Mouse (Mus musculus): ENCODE results near the gene Map1a. TPM values are rescaled to one million over a fixed set of nuclear protein-coding genes. Genes with fewer than 3 reads are reported as not detected.

Gene Map1a
- 0.06 TPM in 1 of 2 replicates, not detected in the other for total RNA-seq (2017)

DNA sequence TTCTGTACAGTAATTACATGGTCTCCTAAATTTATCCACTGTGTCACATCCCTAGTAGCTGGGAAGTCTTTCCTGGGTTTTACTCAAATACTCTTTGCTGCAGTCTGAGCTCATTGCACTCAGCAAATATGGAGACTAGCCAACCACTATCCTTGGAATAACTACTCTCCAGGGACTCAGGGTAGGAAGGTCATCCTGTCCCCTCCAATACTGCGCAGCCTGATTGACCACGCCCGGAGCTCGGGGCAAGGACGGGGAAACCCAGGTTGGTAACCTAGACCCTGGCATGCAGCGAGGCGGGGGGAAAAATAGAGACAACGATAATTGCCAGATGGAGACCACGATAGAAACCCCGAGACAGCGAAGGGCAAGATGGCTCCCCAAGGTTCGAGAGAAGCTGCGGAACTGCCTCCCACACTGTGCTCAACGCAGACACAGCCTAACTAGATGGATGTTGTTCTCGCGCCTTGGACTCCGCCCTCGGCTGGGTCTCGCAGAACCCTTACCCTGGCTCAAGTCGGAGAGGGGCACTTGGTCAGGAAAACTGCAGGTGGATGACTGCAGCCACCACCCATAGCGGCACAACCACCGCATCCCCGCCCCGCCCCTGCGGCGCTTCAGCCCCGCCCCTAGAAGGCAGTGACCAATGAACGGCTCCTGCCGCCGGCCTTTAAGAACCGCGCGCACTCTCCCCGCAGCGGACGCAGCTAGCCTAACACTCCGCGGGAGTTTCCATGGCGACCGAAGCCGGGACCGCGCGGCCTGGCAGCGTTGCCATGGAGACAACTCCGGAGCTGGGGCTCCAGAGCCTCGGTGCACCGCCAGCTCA lies at the start of gene Map1a:
Gene Map1a (plus strand): TSS at position 700 of the 829 bp plus-strand sequence.
- ATAC-seq (replicated peaks in 1 of 2; ENCODE audit: insufficient read depth in 1 of 2, low FRiP score in 2 of 2, low TSS enrichment in 1 of 2, low read depth in 1 of 2, poor library complexity in 2 of 2, severe bottlenecking in 2 of 2) = peak; percentile 75 to 93

DNA sequence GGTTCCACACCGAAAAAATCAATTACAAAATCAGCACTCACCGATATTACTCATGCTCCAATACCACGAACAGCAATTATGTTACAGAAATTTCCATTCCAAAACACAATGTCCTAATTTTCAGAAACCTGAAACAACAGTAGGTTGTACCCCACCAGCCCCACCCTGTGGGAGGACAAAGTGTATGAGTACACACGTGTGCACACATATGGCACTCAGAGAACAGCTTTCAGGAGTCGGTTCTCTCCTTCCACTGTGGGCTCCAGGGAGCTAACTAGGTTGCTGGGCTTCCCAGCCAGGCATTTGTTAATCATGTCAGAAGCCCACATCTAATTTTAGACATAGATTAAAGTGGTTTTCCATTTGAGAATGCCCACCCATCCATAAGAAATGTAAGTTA lies 45.3 kb upstream of the Map1a start:
- ATAC-seq (replicated peaks in 1 of 2; ENCODE audit: insufficient read depth in 1 of 2, low FRiP score in 2 of 2, low TSS enrichment in 1 of 2, low read depth in 1 of 2, poor library complexity in 2 of 2, severe bottlenecking in 2 of 2) = no peak

DNA sequence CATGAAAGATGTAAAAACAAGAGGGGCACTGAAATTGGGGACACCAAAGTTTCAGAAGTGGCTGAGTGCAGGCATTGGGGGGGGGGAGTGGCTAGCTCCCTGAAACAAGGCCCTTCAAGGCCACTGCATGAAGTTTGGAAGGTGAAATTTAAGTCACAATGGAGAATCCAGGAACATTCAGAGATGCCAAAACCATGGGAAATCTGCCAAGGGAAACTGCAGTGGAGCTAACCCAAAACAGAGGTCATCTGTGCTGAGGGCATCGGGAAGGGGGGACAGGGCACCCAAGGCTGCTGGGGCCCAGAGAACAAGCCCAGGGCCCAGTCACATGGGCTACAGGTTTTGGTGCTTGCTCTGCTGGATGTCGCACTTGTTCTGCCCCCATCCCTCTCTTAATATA lies 39.6 kb upstream of the Map1a start:
- no peak for ATAC-seq (replicated peaks in 1 of 2; ENCODE audit: insufficient read depth in 1 of 2, low FRiP score in 2 of 2, low TSS enrichment in 1 of 2, low read depth in 1 of 2, poor library complexity in 2 of 2, severe bottlenecking in 2 of 2)

DNA sequence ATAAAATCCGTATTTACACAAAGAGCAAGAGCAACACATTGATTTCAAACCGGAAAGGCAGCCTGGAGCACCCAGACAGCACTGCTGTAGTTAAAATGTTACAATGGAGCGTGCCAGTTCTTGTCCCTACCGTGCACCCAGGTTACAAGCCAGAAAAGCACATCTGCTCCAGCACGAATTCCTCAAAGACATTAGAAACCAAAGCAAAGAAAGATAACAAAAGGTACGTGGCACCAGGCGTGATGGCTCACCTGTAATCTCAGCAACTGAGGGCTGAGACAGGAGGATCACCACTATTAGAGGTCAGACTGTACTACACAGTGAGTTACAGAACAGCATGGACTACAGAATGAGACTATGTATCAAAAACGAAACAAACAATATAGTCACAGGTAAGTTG lies 21.0 kb upstream of the Map1a start:
- ATAC-seq (replicated peaks in 1 of 2; ENCODE audit: insufficient read depth in 1 of 2, low FRiP score in 2 of 2, low TSS enrichment in 1 of 2, low read depth in 1 of 2, poor library complexity in 2 of 2, severe bottlenecking in 2 of 2) = no peak

DNA sequence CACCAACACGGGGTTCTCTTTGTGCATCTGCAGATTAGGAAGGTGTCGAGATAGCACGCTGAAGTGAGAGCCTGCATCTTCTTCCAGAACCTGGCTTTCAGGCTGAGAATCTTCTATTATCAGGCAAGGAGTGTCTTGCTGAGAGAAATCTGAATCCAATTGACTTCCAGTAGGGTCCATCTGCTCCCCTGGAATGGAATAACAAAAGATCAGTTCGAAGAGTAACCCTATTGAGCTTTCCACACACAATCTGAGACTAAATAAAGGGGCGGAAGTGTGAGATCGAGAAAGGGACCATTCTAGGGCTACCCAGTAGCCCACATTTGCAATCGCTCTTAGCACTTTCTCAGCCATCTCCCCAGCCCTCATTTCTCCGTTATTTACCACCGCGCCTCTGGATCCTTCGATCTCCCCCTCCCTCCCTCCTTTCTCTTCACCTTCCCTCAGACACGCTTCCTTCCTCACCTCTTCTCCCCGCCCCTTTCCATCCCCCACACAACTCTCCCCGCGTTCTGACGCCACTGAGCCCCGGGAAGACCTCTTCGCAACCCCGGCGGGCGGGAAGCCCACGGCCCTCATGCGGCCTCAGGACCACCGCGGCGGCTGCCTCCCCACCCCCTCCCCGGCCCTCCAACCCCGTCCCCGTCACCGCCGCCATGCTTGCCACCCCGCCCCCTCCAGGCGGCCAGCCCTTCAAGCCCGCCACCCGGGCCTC lies 18.7 kb upstream of the Map1a start:
- ATAC-seq (replicated peaks in 1 of 2; ENCODE audit: insufficient read depth in 1 of 2, low FRiP score in 2 of 2, low TSS enrichment in 1 of 2, low read depth in 1 of 2, poor library complexity in 2 of 2, severe bottlenecking in 2 of 2) = peak in 1 of 2 experiments; percentile 43; a peak in 2 of 4 replicates

DNA sequence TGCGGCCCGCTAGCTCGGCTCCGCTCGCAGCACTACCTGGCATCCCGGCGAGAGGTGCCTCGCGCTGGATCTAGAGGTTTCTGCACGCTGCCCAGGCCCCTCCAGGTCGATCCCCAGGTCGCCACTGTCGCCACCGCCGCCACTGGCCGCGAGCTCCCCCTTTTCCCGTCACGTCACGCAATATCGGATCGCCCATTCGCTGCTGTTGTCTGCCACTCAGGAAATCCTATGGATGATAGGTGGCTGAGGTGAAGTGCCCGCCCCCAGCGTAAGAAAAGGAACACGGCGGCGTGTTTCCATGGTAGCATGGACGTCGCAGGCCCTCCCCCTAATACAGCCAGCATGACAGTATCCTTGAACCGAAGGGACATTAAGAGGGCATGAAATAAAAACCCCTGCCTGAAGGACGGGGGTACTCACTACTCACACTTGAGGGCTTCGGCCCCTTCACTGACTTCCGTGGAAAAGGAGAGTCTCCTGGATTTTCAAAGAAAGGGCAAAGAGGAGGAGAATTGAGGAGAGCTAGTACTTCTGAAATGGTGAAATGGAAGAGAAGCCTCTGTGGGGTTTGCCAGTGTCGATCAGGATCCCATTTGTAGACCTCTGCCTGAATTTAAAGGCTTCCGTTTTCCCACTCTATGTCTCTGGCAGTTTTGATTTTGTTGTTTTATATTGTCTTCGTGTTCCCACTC lies 18.0 kb upstream of the Map1a start, which contains the start of gene Trp53bp1:
Gene Trp53bp1 (minus strand): TSS at position 172 of the 692 bp plus-strand sequence.
- peak; percentile 99 to 100 for ATAC-seq (replicated peaks in 1 of 2; ENCODE audit: insufficient read depth in 1 of 2, low FRiP score in 2 of 2, low TSS enrichment in 1 of 2, low read depth in 1 of 2, poor library complexity in 2 of 2, severe bottlenecking in 2 of 2)

DNA sequence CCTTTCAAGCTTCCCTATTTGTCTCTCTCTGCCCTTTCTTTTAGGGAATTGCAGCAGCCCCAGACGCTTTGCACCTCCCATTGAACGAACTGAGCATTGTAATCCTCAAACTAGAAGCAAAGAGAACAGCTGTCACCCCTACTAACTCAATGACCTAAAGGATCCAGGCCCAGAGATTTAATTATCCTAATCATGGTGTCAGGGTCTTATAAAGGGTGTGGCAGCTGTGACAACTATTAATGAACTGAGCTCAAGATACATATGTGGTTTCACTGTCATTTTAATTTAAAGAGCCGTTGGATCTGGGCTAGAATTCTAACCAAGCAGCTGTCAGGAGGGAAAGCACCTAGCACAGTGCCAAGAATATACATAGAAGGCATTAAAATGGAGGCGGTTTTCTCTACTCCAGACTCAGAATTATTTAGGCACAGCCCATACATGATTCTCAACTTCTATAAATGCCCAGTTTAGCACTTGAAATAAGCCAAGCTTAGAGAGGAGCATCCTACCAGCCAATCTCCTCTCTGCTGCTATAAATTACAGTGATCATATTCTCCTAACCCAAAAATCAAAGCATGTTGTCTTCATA lies 17.4 kb upstream of the Map1a start:
- ATAC-seq (replicated peaks in 1 of 2; ENCODE audit: insufficient read depth in 1 of 2, low FRiP score in 2 of 2, low TSS enrichment in 1 of 2, low read depth in 1 of 2, poor library complexity in 2 of 2, severe bottlenecking in 2 of 2) = no peak

DNA sequence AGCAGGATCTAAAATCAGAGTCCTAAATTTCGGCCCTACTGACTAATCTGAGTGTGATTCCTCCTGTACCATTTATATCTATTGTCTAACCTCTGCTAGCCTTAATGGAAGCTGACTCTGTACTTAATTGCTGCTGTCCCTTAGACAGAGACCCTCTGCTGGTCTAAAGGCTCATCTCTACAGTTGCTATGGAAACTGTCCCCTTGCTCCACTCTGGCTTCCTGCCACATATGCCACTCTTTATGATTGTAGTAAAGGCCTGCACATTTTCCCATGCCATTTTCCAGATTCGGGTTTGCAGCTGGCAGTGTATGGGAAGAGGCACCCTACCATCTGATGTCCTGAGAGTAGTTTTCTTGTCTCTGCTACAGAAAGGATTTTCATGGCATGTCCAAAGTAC lies 1.6 kb upstream of the Map1a start:
- no peak for ATAC-seq (replicated peaks in 1 of 2; ENCODE audit: insufficient read depth in 1 of 2, low FRiP score in 2 of 2, low TSS enrichment in 1 of 2, low read depth in 1 of 2, poor library complexity in 2 of 2, severe bottlenecking in 2 of 2)

DNA sequence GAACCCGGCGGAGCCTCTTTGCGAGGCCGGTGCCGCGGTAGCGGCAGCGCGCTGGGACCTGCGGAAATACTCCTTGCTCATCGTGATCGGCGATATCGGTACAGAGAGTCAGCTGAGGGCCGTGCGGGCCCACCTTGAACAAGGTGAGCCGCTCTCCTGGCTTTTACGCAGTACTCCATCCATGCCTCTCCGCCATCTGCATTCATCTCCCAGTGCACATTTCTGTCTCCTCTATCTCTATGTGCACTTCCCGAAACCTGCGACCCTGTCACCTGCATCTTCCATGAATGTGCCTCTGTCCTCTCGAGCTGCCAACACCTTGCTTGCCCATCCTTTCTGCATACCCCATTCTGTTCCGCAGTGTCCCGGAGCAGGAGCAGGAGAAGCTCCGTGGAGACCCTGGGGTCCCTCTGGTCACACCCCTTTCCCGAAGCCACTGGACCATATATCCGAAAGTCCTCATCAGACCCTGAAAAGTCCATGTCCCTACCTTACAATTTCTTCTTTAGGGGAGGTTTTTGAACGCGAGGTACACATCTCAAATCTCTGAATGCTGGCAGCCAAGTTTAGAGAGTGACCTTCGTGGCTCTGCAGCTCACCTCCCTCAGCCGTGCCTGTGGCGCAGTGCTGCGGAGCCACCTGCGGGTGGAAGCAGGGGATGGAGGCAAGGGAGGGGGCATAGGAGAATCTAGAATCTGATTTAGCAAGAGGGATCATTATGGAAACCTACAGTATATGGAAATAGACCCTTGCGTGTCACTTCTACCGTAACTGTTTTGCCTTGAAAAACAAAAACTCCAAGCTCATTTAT lies 535 bp downstream of the Map1a start:
- no peak for ATAC-seq (replicated peaks in 1 of 2; ENCODE audit: insufficient read depth in 1 of 2, low FRiP score in 2 of 2, low TSS enrichment in 1 of 2, low read depth in 1 of 2, poor library complexity in 2 of 2, severe bottlenecking in 2 of 2)

DNA sequence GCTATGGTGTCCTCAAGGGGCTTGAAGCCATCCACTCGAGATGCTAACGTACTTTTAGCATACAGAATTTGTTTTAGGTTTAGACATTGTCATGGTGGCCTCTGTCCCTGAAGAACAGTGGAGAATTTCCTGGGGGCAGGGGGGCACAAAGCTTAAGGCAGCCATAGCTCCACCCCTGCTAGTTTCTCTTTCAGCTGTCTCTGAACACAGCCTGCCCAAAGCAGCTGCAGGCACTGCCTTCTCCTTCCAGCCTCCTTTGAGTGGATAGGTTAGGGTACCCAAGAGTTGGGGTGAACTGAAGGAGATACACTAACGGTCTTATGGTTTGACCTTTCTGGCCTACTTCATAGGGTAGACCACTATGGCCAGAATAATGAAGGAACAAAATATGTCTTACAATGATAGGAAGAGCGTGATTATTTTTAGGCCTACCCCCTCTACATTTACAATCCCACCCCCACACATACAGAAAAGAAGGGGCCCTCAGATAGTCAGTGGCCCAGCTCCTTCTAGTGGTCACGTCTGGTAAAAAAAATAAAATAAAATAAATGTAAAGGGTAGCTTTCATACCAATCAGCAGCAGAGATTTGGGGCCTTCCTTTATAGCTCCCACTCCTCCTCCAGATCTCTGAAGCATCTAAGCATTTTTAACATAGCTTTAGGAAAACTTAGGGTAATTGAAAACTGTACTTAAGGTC lies 3.1 kb downstream of the Map1a start:
- ATAC-seq (replicated peaks in 1 of 2; ENCODE audit: insufficient read depth in 1 of 2, low FRiP score in 2 of 2, low TSS enrichment in 1 of 2, low read depth in 1 of 2, poor library complexity in 2 of 2, severe bottlenecking in 2 of 2) = no peak

DNA sequence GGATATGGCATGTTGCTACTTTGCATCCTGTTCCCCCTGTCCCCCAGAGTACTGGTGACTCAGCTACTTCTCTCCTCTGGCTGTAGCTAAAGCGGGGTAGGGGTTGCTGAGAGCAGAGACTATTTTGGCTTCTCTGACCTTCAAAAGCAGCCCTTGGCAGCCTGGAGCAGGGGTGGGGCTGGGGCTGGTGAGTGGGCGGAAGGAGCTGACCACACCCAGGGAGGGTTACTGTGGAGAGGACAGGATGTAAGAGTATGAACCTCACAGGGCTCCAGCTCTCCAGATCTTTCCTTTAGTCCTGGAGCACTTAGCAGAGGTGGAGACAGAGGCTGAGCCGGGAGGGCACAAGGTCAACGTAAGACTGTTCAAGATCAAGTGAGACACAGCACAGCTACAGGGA lies 4.8 kb downstream of the Map1a start:
- peak in 1 of 2 experiments; percentile 22; a peak in 2 of 4 replicates for ATAC-seq (replicated peaks in 1 of 2; ENCODE audit: insufficient read depth in 1 of 2, low FRiP score in 2 of 2, low TSS enrichment in 1 of 2, low read depth in 1 of 2, poor library complexity in 2 of 2, severe bottlenecking in 2 of 2)

DNA sequence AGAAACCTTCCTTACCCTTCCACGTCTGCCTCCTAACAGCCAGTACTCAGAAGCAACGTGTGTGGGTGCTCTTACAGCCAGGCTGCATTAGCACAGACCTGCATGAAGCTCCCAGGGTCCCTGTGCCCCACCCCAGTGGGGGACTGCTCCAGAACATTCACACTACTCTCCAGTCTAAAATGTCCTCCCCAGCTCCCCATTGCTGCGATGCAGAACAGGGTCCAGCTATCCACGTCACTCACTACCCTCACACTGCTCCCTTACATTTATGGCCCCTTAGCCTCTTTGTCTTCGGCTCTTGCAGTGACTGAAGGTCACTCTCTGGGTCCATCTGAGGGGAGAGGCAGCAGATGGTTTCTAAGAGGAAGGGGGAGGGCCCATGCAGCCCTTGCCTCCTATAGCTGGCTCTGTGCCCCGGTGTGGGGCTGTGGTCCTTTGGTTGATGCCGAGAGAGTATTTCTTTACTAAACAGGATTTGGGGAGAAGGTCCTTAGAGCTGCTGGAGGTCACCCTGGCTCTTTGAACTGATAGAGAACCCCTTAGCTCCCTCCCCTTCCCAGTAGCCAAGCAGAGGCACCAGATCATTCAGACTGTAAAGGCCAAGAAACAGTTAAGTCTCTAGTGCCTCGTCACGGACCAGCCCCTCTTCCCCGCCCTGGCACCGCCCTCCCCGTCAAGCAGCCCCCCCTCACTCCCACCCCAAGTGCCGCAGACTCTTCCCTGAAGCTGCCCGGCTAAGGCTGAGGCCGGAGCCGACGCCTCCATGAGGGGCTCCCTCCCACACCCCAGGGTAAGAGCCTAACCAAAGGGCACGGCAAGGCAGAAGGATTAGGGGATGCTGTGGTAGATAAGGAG lies 5.6 kb downstream of the Map1a start:
- no peak for ATAC-seq (replicated peaks in 1 of 2; ENCODE audit: insufficient read depth in 1 of 2, low FRiP score in 2 of 2, low TSS enrichment in 1 of 2, low read depth in 1 of 2, poor library complexity in 2 of 2, severe bottlenecking in 2 of 2)

DNA sequence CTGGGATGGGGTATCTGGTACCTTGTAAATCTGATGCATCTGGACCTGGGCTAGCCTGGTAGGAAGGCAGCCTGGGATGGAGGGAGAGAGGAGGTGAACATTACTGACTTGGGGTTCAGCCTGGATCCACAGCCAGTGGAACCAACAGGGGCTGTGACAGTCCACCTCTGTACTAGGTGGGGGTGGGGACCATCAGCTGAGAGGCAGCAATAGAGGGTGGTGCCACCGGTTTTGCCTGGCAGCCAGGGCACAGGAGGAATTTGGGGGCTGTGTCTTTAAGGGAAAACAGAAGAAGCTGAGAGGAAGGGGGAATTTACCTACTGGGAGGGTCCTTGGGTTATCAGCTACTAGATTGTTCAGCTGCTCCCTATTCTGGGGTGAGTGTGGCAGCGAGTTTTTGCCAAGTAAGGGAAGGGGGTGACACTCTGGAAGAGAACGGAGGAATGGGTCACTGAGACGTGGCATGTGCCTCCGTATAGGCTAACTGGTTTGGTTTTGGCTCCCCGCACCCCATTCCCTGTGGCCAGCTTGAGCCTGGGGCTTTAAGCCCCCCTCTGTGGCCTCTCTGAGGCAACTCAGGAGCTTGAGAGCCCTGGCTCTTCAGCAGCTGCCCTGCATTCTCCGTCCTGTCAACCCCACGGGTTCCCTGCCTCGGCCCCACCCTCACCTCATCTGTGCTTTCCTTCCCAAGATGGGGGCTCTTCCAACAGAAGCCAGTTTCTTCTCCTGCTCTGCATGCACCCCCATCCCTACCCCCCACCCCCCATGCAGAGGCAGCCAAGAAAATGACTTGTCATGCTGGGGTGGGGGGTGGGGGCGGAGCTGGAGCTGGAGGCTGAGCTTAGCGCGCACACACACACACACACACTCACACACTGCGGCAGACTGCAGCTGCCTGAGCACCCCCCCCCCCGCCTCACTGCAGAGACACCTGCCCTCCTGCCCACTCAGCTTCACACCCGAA lies 6.5 kb downstream of the Map1a start:
- no peak for ATAC-seq (replicated peaks in 1 of 2; ENCODE audit: insufficient read depth in 1 of 2, low FRiP score in 2 of 2, low TSS enrichment in 1 of 2, low read depth in 1 of 2, poor library complexity in 2 of 2, severe bottlenecking in 2 of 2)

DNA sequence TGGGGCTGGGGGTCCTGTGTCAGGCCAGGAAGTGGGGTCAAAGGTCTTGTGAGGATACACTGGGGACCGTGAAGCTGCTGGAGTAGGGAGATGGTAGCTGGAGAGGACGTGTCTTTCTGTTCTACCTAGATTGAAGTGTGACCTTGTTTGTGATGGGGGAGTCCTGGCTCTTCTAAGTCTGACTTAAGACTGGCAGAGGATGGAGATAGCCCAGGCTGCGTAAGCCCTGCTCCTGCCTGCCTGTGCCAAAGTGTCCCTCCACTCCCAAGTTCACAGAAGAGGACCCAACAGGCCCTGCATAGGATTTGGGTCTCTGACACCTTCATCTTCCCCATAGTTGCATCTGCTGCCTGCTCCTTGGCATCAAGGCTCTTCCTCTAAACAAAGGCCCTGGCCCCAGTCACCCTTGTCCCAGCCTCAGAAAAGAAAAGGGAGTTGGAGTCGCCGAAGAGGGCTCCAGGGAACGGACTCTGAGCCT lies 7.4 kb downstream of the Map1a start:
- no peak for ATAC-seq (replicated peaks in 1 of 2; ENCODE audit: insufficient read depth in 1 of 2, low FRiP score in 2 of 2, low TSS enrichment in 1 of 2, low read depth in 1 of 2, poor library complexity in 2 of 2, severe bottlenecking in 2 of 2)

Data from hematopoietic stem cell, adult 5-6 weeks (primary cell).